Mouse (Mus musculus) bone marrow, adult 2 months (tissue): ENCODE data around the gene Dmxl2. TPM values are rescaled to one million over a fixed set of nuclear protein-coding genes. Genes with fewer than 3 reads are reported as not detected.

Experiments
- H3K27ac ChIP-seq: fragments of 200-500 bp; 2 replicates; pipeline ENCODE4 v1.5.1; 2012; ENCODE audit warnings: low read depth, mild to moderate bottlenecking, control low read depth, inconsistent platforms, low read length; ENCODE audit not compliant: control insufficient read depth, poor library complexity, insufficient read depth
- H3K4me1 ChIP-seq: fragments of 200-500 bp; 2 replicates; pipeline ENCODE4 v1.6.1; 2011; ENCODE audit warnings: low read length; ENCODE audit not compliant: control insufficient read depth, insufficient read depth
- H3K4me3 ChIP-seq: fragments of 200-500 bp; replicated peaks from 2 replicates; pipeline ENCODE3; 2011; ENCODE audit warnings: mild to moderate bottlenecking, low read depth, low read length, control low read depth; ENCODE audit not compliant: control insufficient read depth
- CTCF ChIP-seq: fragments of 200-500 bp; IDR thresholded peaks from 2 replicates; pipeline ENCODE4 v1.5.1; 2011; ENCODE audit warnings: low read length, control low read depth; ENCODE audit not compliant: control insufficient read depth, insufficient read depth
- POLR2A ChIP-seq: fragments of 200-500 bp; IDR thresholded peaks from 2 replicates; pipeline ENCODE4 v1.6.1; 2011; ENCODE audit warnings: low read depth, mild to moderate bottlenecking, control low read depth, low read length, borderline replicate concordance; ENCODE audit not compliant: control insufficient read depth
- WGBS: fragments of 180-500 bp; shearing (Covaris S2); methylation state at CpG from one replicate; pipeline ENCODE4 v1.1.7; 2018; 5-methylcytosine and 5-hydroxymethylcytosine counted together
- polyA plus RNA-seq: library from polyadenylated mRNA; stranded (reverse); fragments of >200 nt; gene quantifications from 2 replicates; pipeline ENCODE4 v1.2.4, GENCODE M21; 2011; ENCODE audit warnings: low replicate concordance; ENCODE audit not compliant: missing spikeins, insufficient read depth, insufficient read length

Dmxl2 gene
- polyA plus RNA-seq, 1 experiment = 8.4 TPM

DNA sequence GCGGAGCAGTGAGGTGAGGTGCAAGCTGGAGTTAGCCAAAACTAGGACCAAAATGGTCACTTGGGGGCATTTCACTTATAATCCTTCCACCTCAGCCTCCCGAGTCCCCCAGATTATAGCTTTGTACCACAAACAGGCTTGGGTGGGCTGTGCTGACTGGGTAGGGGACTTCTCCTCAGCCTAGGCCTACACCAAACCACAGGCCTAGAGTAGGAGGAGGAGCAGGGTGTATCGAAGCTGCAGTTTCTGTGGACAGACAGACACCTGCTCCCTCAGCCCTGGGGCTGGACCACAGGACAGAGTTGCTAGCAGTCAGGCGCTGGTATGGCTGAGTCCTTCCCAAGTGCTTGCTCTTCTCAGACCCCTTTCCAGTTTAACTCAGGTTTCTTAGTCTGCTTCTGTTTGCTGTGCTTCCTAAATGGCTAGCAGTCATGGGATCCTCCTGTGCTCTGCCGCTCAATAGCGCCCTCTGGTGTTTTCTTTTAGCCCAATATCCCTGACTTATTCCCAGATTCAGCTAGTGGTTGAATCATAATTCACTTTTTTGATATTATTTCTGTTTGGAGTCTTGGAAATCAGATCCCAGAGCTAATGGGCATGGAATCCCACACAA, 164.8 kb downstream of the Dmxl2 start:
- no peak overlapping the region for H3K4me3 ChIP-seq
- TF ChIP-seq POLR2A (no peak), CTCF (peak; percentile 53)
- no peak overlapping the region for H3K27ac ChIP-seq
- 45% methylated on average over 6 of the region's 6 CpGs for WGBS
- H3K4me1 ChIP-seq = no peaks in the 10 kb centered on the region

DNA sequence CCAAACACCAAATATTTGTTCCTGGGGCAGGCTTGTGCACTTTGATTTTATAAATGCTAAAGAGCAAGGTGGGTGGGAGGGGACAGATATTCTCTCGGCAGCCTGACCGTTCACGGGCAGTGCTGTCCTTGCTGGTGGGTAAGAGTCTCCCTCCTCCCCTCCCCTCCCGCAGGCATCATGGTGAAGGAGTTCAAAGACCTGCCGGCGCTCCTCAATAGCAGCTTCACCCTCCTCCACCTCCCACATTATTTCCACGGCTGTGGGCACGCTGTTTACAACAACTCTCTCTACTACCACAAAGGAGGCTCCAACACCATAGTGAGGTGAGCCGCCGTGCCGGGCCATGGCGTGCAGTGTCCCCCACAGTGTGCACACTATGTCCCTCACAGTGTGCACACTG, 165.8 kb downstream of the Dmxl2 start:
- H3K27ac ChIP-seq = no peak overlapping the region
- TF ChIP-seq CTCF (no peak), POLR2A (no peak)
- no peaks in the 10 kb centered on the region for H3K4me1 ChIP-seq
- 87% methylated on average over 12 of the region's 12 CpGs for WGBS
- no peak overlapping the region for H3K4me3 ChIP-seq

DNA sequence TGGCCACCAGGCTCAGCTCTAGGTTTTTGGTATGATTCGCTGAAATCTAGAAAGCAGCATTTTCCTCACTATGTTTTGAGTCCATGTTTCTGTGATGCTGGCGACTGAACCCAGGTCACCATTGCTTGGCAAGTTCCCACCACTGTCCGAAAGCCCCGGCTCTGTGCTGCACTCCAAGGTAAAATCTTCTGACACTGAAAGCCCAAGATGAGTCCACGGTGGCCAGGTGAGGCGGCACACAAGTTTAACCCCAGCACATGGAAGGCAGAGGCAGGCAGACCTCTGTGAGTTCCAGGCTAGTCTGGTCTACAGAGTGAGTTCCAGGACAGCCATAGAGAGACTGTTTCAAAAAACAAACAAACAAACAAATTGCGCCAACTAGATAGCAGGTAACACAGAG, 172.2 kb downstream of the Dmxl2 start:
- Histone ChIP-seq H3K4me1 (no peaks in the 10 kb centered on the region), H3K27ac (no peak overlapping the region), H3K4me3 (no peak overlapping the region)
- WGBS = 81% methylated on average over 7 of the region's 7 CpGs
- TF ChIP-seq CTCF (no peak), POLR2A (no peak)

- Histone ChIP-seq H3K4me1 (no peaks in the 10 kb centered on the region), H3K27ac (no peak overlapping the region), H3K4me3 (no peak overlapping the region)
- TF ChIP-seq CTCF (0 out of 2 replicates have a peak, but pooled peaks have one; percentile 15), POLR2A (no peak)
- 29% methylated on average over 8 of the region's 8 CpGs for WGBS
These were observed 178.0 kb downstream of the Dmxl2 start for GRCm38 (mm10) chr9:54323456-54323855.

DNA sequence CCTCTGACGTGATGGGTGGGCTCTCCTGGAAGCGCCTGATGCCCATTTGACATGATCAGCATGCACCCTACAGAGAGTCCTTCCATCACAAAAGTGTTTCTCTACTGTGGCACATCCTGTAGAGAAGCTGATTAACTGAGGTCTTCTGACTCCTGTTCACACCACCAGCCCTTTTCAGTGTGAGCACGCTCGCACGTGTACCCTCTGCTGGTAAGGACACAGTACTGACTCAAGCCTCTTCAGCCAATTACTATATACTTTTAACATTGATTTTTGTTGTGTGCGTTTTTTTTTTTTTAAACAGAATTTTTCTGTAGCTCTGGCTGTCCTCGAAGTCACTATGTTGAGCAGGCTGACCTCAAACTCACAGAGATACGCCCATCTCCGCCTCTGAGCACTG, 185.1 kb downstream of the Dmxl2 start:
- H3K27ac ChIP-seq = no peak overlapping the region
- 74% methylated on average over 9 of the region's 9 CpGs for WGBS
- no peaks in the 10 kb centered on the region for H3K4me1 ChIP-seq
- TF ChIP-seq POLR2A = no peak
- H3K4me3 ChIP-seq = no peak overlapping the region

Other genes starting within 250 kb of the Dmxl2 start
- gene Cyp19a1, start 233.5 kb downstream of the Dmxl2 start, polyA plus RNA-seq = not detected in 2 replicates
- not detected in 2 replicates for gene Gldn, start 215.1 kb downstream of the Dmxl2 start, polyA plus RNA-seq
- not detected in 2 replicates for gene Sh2d7, start 37.4 kb upstream of the Dmxl2 start, polyA plus RNA-seq
- gene Cib2, start 58.6 kb upstream of the Dmxl2 start, polyA plus RNA-seq = 5.4 and 9.9 TPM in 2 replicates
- gene Idh3a, start 84.7 kb upstream of the Dmxl2 start, polyA plus RNA-seq = 15.1 and 17.2 TPM in 2 replicates
- gene Acsbg1, start 160.2 kb upstream of the Dmxl2 start, polyA plus RNA-seq = 0.66 TPM in 1 of 2 replicates, not detected in the other
- gene Dnaja4, start 197.2 kb upstream of the Dmxl2 start, polyA plus RNA-seq = 24.8 and 26.9 TPM in 2 replicates
- 28.3 and 30.4 TPM in 2 replicates for gene Wdr61, start 232.9 kb upstream of the Dmxl2 start, polyA plus RNA-seq